Mouse (Mus musculus): ENCODE measurements at regions not wholly inside any gene's neighbourhood (a gene's known extent, or its start where the extent isn't known, plus 50 kb on each side); places are given as distances from the start of the nearest gene placed in this dataset.

GRCm38 (mm10) chr6:107426529-107426928 is 103.0 kb upstream of the Lrrn1 start:
- TF ChIP-seq POLR2A (IDR thresholded peaks at IDR 0.05; ENCODE audit: low read depth, low read length) = no peak
- no peak for TF ChIP-seq CTCF (conservative IDR thresholded peaks at IDR 0.05; ENCODE audit: insufficient read depth, insufficient read length, low read depth, low read length)

All from kidney, adult 2 months (tissue).